Mouse (Mus musculus) retina, adult 2 months (tissue): ENCODE measurements at regions not wholly inside any gene's neighbourhood (a gene's known extent, or its start where the extent isn't known, plus 50 kb on each side); places are given as distances from the start of the nearest gene placed in this dataset.

ENCODE experiments used
- DNase-seq: peaks from one replicate; pipeline ENCODE4 v3.0.0-alpha.2; 2012; ENCODE audit warnings: low read depth, low spot score

DNA sequence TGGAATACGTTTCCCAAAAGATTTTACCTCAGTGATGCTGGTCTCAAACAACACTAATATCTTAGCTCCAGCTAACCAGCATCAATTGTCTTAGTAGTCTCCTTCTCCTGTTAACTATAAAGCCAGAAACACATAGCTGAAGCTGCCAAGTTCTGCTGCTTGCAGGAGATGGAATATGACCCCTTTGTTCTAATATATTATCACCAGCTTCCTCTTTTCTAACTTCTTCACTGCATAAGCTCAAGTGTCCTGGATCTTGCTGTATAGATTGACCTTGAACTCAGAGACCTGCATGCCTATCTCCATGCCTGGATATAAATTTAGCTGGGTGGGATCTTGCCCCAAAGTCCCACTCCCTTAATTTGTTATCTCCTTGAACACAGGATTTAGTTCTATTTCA, 94.8 kb downstream of the Rbm46 start:
- DNase-seq: no peak

GRCm38 (mm10) chr3:82770512-82771270, 105.6 kb downstream of the Rbm46 start:
- no peak for DNase-seq

DNA sequence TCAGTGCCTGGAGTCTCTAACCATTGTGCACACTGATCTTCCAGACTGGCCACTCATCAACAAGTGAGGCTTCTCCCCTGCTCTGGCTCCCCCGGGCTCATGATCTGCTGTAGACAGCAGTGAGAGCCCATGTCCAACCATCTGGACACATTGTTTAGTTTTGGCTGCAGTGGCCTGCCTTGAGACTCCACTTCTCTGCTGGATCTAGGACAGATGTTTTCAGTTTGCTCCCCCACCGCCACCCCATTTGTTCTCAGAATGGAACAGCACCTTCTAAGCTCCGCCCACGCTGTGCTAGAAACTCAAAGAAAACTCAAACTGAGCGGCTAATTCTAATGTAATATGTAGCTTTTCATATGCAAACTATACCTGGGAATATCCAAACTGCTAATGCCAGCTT, 108.8 kb downstream of the Rbm46 start:
- DNase-seq: no peak

- DNase-seq: no peak
Measured at GRCm38 (mm10) chr3:82759946-82760345, 116.3 kb downstream of the Rbm46 start.

DNA sequence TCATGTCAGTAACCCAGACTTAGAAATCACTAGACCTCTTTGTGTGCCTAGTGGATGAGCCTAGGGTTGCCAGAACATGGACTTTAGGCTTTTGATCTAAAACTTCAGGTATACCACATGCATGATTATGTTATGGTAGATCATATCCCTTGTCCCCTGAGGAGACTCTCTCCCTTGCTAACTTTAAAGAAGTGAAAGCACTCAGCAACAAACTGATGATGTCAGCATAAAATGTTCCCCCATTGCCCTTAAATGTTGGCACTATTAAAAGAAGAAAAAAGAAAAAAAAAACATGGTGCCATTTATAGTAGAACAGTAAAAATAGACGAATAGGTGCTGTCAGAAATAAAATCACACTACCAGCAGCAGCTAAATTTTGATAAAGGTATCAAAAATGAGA, 117.3 kb downstream of the Rbm46 start:
- DNase-seq: no peak

DNA sequence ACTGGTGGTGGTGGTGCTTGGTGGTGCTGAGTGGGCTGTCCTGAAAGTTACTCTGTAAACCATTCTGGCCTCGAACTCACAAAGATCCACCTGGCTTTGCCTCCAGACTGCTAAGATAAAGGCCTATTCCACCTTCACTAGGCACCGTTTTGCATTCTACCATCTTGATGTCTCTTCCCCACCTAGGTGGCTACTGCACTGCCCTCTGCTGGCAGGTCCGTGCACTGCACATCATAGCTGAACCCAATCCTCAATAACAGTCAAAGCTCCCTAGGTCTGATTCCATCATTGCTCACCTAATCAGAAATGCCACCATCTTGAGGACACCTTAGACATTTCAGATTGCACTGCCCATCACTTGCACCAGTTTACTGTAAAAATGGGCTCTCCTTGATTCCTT, 150.7 kb downstream of the Rbm46 start:
- DNase-seq: peak; percentile 16

- DNase-seq: no peak
Measured at GRCm38 (mm10) chr3:82707628-82708027, 159.7 kb upstream of the Npy2r start.

- no peak for DNase-seq
Measured at GRCm38 (mm10) chr3:82692131-82692530, 144.2 kb upstream of the Npy2r start.

DNA sequence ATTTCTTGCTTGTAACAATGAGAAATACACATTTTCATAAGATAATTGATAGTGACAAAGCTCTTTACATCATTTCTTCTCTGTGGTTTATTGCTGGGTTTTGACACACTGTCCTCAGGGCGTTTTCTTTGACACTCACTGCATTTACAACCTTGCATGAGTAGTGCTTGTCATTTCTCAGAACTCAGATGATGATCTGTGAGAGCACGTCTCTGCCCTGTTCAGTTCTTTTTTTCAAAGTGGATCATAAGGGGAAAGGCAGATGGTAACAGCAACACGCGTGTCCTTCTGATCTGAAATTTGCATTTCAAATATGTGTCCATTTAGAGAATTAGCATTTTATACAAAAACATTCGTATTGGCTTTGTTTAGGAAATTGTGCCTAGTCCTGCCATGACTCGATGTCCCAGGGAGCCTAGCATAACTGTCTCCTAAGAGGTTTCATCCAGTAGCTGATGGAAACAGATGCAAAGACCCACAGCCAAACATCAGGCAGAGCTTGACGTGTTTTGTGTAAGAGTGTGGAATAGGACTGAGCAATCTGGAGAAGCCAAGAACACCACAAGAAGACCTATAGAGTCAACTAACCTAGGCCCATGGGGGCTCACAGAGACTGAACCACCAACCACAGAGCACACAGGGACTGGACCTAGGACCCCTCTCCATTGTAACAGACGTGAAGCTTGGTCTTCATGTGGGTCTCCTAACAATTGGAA, 108.4 kb upstream of the Npy2r start:
- no peak for DNase-seq

GRCm38 (mm10) chr3:82652346-82652745, 104.5 kb upstream of the Npy2r start:
- no peak for DNase-seq

- DNase-seq: no peak
Measured at GRCm38 (mm10) chr3:82640052-82640451, 92.2 kb upstream of the Npy2r start.

GRCm38 (mm10) chr3:82636666-82637065, 88.8 kb upstream of the Npy2r start:
- DNase-seq: no peak

DNA sequence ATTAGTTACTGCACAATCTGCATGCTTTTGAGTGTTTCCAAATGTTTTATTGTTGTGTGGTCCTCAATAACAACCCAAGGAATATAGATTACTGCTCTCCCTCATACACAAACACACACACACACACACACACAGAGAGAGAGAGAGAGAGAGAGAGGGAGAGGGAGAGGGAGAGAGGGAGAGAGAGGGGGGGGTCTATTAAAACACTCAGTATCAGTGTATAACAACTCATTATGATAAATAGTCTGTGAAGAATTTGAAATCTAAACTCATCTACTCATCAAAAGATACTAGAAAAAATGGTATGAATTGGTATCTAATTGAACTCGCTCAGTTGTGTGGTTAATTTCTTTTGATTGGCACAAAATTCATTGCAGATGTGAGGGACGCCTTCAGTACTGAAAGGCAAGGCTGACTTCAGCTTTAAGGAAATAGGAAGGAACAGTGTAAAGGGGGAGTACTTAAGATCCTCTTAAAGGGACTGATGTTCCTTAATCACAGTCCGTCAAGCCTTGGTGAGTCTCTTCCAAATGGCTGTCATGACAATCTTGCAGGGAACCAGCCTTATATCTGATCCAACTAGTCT, 72.6 kb upstream of the Npy2r start:
- no peak for DNase-seq

- no peak for DNase-seq
Measured at GRCm38 (mm10) chr3:82619371-82619770, 71.5 kb upstream of the Npy2r start.

GRCm38 (mm10) chr3:82601880-82602279, 54.0 kb upstream of the Npy2r start:
- DNase-seq: no peak

GRCm38 (mm10) chr3:82598656-82599055, 50.8 kb upstream of the Npy2r start:
- DNase-seq: no peak
